Mouse (Mus musculus): ENCODE results near the gene Atp6v0d1.

GRCm38 (mm10) chr8:105549506-105549905 lies 16.3 kb downstream of the Atp6v0d1 start:
- TF ChIP-seq POLR2A (IDR thresholded peaks at IDR 0.05; ENCODE audit: insufficient read depth, low read depth, low read length) = no peak
- TF ChIP-seq CTCF (IDR thresholded peaks at IDR 0.05; ENCODE audit: insufficient read depth, low read depth, low read length) = no peak

All from olfactory bulb, adult 2 months (tissue).